In the genomic region with DNA sequence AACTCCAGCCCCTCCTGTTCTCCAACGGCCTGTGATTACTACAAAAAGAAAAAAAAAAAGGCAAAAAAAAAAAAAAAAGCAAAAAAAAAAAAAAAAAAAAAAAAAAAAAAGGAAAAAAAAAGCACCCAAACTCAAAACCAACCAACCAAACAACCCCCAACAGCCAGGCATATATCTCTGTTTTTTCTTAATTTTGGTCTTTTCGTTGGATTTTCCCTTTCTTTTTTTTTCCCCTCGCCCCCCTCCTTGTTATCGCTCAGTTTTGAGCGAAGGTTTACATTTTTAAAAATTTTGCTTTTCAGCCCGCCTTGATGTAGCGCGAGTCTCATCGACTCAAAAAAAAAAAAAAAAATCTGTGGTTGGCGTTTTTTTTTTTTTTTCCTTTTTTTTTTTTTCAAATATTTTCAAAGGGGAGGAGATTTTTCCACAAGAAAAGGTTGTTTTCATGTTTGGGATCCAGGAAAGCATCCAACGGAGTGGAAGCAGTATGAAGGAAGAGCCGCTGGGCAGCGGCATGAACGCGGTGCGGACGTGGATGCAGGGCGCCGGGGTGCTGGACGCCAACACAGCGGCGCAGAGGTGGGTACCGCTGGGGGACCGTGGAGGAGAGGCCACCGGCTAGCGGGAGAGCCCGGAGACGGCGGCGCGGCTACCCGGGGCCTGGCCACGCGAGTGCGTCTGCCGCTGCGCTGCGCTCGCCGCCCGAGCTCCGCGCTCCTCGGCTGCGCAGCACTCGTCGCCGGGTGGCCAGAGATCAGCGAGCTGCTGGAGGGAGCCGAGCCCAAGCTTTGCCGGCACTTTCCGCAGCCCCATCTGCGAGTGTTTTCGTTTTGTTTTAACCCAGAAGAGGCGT, we compare ENCODE assay signal across 7 mouse cellular contexts. TPM values are rescaled to one million over a fixed set of nuclear protein-coding genes. Genes with fewer than 3 reads are reported as not detected.
DNase-seq lines count a peak whose midpoint lies in the region; ATAC-seq and TF ChIP-seq lines count a peak whose summit lies in the region.

No protein-coding gene starts in this region.

- no peaks in the 10 kb centered on the region for H3K36me3 ChIP-seq in ES-E14 (ENCODE audit: control insufficient read depth, insufficient read depth, low read length, poor library complexity, severe bottlenecking)
- no peaks in the 10 kb centered on the region for H3K36me3 ChIP-seq in midbrain, embryonic 11.5 days (ENCODE audit: control insufficient read depth, insufficient read depth, low read length)
- no peaks in the 10 kb centered on the region for H3K36me3 ChIP-seq in stomach, embryonic 14.5 days (ENCODE audit: control insufficient read depth, insufficient read depth, low read length)

- no peak for TF ChIP-seq CTCF in embryonic fibroblast, embryonic 13.5 days (IDR thresholded peaks at IDR 0.05; ENCODE audit: borderline replicate concordance, insufficient read depth, low read length)

- in situ Hi-C loops in ES-E14 (cut with MboI; ENCODE audit: low sequenced_read_pairs in 2 of 2, unreplicated experiment in 2 of 2) = no loop called here

- H3K9ac ChIP-seq in ES-E14 (ENCODE audit: insufficient read depth, low read depth, low read length, poor library complexity, severe bottlenecking) = peak overlapping the region; percentile 55
- H3K9ac ChIP-seq in midbrain, embryonic 11.5 days (ENCODE audit: low read length) = peak overlapping the region; percentile 86
- peak overlapping the region; percentile 48 for H3K9ac ChIP-seq in stomach, embryonic 14.5 days (replicated peaks; ENCODE audit: low read depth, low read length)

- intact Hi-C loops in heart, postnatal 10 days (cut with DNase I) = loop anchor here (1.0 to 10.0 kb wide), 4 partner anchors 66 to 1117 kb away; no protein-coding TSS in a partner anchor
- intact Hi-C loops in left cerebral cortex, postnatal 25 days (cut with DNase I) = loop anchor here (10.0 kb wide), 1 partner anchor 1117 kb away; no protein-coding TSS in a partner anchor

- peak overlapping the region; percentile 86 for H3K4me2 ChIP-seq in midbrain, embryonic 11.5 days
- peak overlapping the region; percentile 50 for H3K4me2 ChIP-seq in stomach, embryonic 14.5 days (replicated peaks; ENCODE audit: low read depth, low read length)

- peak overlapping the region; percentile 72 to 80 for H3K4me3 ChIP-seq in ES-E14 (ENCODE audit: insufficient read depth in 1 of 2, low read depth in 1 of 2, low read length in 2 of 2, poor library complexity in 1 of 2, severe bottlenecking in 1 of 2)
- peak overlapping the region; percentile 78 for H3K4me3 ChIP-seq in embryonic fibroblast, embryonic 13.5 days (ENCODE audit: insufficient read depth, low read length)
- peak overlapping the region; percentile 56 for H3K4me3 ChIP-seq in midbrain, embryonic 11.5 days (ENCODE audit: low read depth, low read length)
- peak overlapping the region; percentile 50 for H3K4me3 ChIP-seq in stomach, embryonic 14.5 days (ENCODE audit: low read depth, low read length)

- no peak for DNase-seq in ES-E14 (ENCODE audit: low read depth, low spot score)
- peak; percentile 47 for DNase-seq in adrenal gland, postnatal 25 days
- DNase-seq in heart, postnatal 10 days = peak; percentile 59 to 65
- peak; percentile 15 to 57 for DNase-seq in left cerebral cortex, postnatal 25 days (ENCODE audit: low spot score in 2 of 2)
- DNase-seq in midbrain, embryonic 11.5 days (ENCODE audit: low spot score, missing footprints) = peak; percentile 96

- peaks cover 54% of the 10 kb centered on the region for H3K27me3 ChIP-seq in midbrain, embryonic 11.5 days (ENCODE audit: control insufficient read depth, insufficient read depth, low read length)
- H3K27me3 ChIP-seq in stomach, embryonic 14.5 days (ENCODE audit: control insufficient read depth, insufficient read depth, low read length) = peaks cover 47% of the 10 kb centered on the region

- peaks cover 0 to 10% of the 10 kb centered on the region in 2 experiments; a peak in 2 of 4 replicates for H3K4me1 ChIP-seq in ES-E14 (ENCODE audit: control insufficient read depth in 2 of 2, insufficient read depth in 2 of 2, low read length in 2 of 2, poor library complexity in 1 of 2)
- no peaks in the 10 kb centered on the region for H3K4me1 ChIP-seq in embryonic fibroblast, embryonic 13.5 days (ENCODE audit: control insufficient read depth, insufficient read depth, low read length)
- peaks cover 27% of the 10 kb centered on the region for H3K4me1 ChIP-seq in midbrain, embryonic 11.5 days (ENCODE audit: control insufficient read depth, insufficient read depth, low read length)
- H3K4me1 ChIP-seq in stomach, embryonic 14.5 days (ENCODE audit: control insufficient read depth, insufficient read depth, low read length) = 0 out of 2 replicates have a peak, but pooled peaks cover 7% of the 10 kb centered on the region

- peak; percentile 72 for TF ChIP-seq POLR2A in embryonic fibroblast, embryonic 13.5 days (IDR thresholded peaks at IDR 0.05; ENCODE audit: low read depth, low read length)

- peak; percentile 57 for ATAC-seq in midbrain, embryonic 11.5 days (ENCODE audit: low FRiP score)
- ATAC-seq in stomach, embryonic 14.5 days (ENCODE audit: insufficient number of reproducible peaks, insufficient read depth, low FRiP score, low read depth) = peak; percentile 37; the same call in 1 of the 2 replicates

- WGBS in midbrain, embryonic 11.5 days = under 1% methylated on average over 54 of the region's 55 CpGs
- under 1% methylated on average over 54 of the region's 55 CpGs for WGBS in stomach, embryonic 14.5 days

- H3K27ac ChIP-seq in ES-E14 (ENCODE audit: insufficient read depth, low read depth, low read length, poor library complexity, severe bottlenecking) = no peak overlapping the region
- H3K27ac ChIP-seq in embryonic fibroblast, embryonic 13.5 days (ENCODE audit: insufficient read depth, low read length) = peak overlapping the region; percentile 82
- peak overlapping the region; percentile 78 for H3K27ac ChIP-seq in midbrain, embryonic 11.5 days (ENCODE audit: low read depth, low read length)
- no peak overlapping the region; the same call in 1 of the 2 replicates for H3K27ac ChIP-seq in stomach, embryonic 14.5 days (ENCODE audit: low read length)

- H3K9me3 ChIP-seq in ES-E14 (ENCODE audit: control insufficient read depth, insufficient read depth, low read depth, low read length) = no peaks in the 10 kb centered on the region
- no peaks in the 10 kb centered on the region for H3K9me3 ChIP-seq in midbrain, embryonic 11.5 days (ENCODE audit: control insufficient read depth, low read length)
- no peaks in the 10 kb centered on the region for H3K9me3 ChIP-seq in stomach, embryonic 14.5 days (ENCODE audit: control insufficient read depth, low read depth, low read length)

TF ChIP-seq in ES-E14, 5 proteins besides CTCF, POLR2A, EP300 and RAD21:
- TF ChIP-seq CHD2 (IDR thresholded peaks at IDR 0.05; ENCODE audit: low read depth, low read length) (no peak), ZNF384 (IDR thresholded peaks at IDR 0.05; ENCODE audit: low read depth, low read length) (peak; percentile 95)

RNA-seq across cellular contexts. Expression of a gene that starts 0.8 kb away (rescaled TPM):
- total RNA-seq in ES-E14 (2012; rRNA removed) = 1.6 and 3.2 TPM in 2 replicates
- total RNA-seq in adrenal gland, postnatal 25 days (2021) = 18.3 and 25.6 TPM in 2 replicates
- polyA plus RNA-seq in embryonic fibroblast, embryonic 13.5 days (2011; ENCODE audit: insufficient read length, low read depth, missing spikeins) = 26.9 and 55.9 TPM in 2 replicates
- 10 to 100 TPM; 29.5 to 35.3 TPM for total RNA-seq in heart, postnatal 10 days (2021)
- total RNA-seq in left cerebral cortex, postnatal 25 days (2021) = 1 to 10 TPM; 2.4 to 5.1 TPM
- polyA plus RNA-seq in midbrain, embryonic 11.5 days (2014; fragmentation: Nextera tagmentation; extraction: Ambion mirVana) = 73.8 and 79.2 TPM in 2 replicates
- polyA plus RNA-seq in stomach, embryonic 14.5 days (2014; fragmentation: Nextera tagmentation; extraction: Ambion mirVana) = 13.3 and 15.9 TPM in 2 replicates

Comparison
In these comparisons a context has a peak if more than half of its experiments do, and no peak if none do; other contexts are left out.
1. H3K27ac ChIP-seq: peak in embryonic fibroblast, embryonic 13.5 days (single experiment) and midbrain, embryonic 11.5 days (single experiment); none in ES-E14 (single experiment) and stomach, embryonic 14.5 days (single experiment).
2. Peak in every context shown above with its lines, with median percentiles within 50 percentile points of each other: H3K4me3 ChIP-seq and H3K9ac ChIP-seq.